Mouse (Mus musculus) retina, postnatal 1 day (tissue): ENCODE measurements around the gene Tle6.

Source experiments
- DNase-seq: peaks from one replicate; pipeline ENCODE4 v3.0.0-alpha.2; 2012

Tle6 gene

DNA sequence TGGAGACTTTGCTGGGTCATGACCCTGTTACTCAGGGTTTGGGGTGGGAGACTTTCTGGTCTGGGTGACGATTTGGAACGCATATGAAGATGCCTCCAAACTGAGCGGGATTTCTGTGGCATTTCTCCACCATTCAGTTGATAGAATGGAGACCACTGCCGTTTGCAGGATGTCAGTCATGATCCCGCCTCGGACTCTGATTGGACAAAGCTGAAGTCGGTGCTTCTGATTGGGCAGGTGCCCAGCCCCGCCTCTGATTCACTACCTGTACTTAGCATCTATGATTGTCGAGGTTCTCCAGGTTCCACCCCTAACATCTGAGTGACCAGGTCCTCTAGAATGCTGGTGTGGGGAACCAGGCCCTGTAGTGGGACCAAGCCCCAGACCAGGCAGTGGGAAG lies 19.9 kb upstream of the Tle6 start:
- DNase-seq, result no peak

DNA sequence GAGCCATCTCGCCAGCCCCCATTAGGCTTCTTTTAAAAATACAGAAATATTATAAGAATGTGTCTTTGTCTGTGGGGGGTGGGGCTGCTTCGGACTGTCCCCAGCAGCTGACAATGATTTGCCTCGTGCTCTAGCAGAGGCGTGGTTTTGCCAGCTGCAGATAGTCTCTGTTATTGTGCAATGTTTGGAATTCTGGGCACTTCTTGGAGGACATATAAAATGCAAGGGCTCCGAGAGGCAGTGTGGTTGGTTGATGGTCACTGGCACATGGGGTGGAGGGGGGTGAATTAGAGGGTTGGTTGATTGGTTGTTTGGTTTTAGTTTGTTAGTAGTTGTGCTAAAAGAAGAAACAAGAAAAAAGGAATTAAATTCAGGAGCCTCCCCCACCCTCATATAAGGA lies 19.1 kb upstream of the Tle6 start:
- no peak for DNase-seq

DNA sequence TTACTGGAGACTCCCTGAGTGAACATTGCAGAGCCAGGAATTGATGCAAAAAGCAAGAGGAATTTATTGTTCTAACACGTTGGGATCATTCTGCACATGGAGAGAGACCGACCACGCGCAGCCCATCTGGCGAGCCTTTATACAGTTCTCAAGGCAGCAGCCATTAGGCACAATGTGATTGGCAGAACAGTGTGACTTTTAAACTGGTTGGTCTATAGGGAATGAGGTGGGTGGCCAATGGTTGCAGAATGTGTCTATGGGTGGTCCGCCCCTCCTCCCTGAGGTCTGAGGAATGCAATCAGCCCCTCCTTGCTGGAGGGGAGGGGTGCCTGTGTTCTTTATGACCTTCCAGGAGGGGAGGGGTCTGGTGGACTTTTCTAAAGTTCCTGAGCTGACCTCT lies 14.6 kb upstream of the Tle6 start:
- DNase-seq, result no peak

DNA sequence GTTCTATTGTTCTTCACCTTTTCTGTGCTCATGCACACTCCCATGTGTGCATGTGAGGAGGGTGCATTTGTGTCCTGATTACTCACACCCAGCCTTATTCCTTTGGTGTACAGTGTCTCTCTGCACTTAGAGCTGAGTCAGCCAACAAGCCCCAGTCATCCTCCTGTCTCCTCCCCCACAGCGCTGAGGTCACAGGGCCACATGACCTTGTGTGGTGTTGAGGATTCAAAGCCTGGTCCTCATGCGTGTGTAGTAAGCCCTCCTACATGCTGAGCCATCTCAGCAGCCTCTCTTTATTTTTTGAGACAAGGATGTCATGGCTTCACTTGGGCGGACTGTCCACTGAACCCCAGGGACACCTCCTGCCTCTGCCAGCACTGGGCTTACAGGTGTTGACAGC lies 11.9 kb upstream of the Tle6 start:
- no peak for DNase-seq

DNA sequence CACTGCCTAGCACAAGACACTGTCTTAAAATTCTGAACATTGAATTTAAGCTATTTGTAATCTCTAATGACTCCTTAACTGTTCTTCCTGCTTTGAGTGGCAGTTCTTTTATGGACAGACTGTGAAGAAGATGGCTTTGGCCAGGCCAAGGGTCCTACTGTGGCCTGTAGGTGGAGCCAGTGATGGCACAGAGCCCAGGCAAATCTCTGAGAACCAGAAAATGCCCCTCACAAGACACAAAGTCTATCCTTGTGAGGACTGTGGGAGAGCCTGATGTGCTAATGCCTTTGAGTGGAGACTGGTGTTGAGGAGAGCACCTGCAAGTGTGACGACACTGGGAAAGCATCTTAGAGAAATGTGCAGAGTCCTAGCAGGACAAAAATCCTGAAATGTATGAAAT lies 7.4 kb upstream of the Tle6 start:
- DNase-seq, result no peak

DNA sequence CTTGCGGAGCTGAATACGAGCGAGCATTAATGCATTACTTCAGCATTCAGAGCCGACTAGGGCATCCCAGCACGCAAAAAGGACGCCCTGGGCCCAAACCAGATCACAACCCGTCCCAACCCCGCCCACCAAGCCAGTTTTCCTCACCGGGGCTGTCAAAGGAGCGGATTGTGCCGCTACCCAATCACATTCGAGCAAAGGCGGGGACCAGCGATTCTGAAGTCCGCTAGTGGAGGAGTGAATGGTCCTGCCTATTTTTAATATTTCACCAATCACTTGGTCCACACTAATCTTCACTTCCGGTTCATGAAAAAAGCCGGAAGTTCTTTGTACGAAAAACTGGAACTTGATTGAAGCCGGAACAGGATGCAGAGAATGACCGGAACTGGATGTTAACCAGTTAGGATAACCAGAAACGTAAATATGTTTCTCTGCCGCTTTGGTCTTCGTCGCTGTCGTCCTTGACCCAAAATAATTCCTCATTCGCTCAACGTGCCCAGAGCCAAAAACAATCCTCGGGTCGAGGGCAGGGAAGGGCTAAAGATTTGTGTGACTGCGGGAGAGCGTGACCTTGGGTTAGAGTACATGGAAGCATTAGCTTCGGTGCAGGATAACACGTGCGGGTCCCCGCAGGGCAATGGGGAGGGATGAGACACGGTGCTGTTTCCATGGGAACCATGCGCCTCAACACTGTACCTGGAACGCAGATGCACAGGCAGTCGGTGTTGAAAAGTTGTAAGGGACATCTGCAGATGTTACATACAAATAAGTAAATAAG lies 5.3 kb upstream of the Tle6 start, which contains the start of gene BC025920:
TSS of gene BC025920 (plus strand) at position 297 of the 778 bp plus-strand sequence.
- peak; percentile 99 for DNase-seq

DNA sequence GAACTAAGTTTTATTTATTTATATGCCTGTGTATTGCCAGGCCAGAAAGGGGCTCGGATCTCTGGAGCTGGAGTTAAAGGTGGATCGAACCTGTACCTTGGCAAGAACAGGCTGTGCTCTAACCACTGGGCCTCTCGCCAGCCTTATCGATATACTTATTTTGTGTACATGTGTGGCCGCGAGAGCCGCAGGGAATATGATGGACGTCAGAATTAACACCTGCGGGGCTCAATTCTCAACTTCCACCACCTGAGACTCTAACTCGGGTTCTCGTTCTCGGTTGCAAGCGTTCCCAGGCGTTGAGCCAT lies 4.7 kb upstream of the Tle6 start:
- DNase-seq, result no peak

DNA sequence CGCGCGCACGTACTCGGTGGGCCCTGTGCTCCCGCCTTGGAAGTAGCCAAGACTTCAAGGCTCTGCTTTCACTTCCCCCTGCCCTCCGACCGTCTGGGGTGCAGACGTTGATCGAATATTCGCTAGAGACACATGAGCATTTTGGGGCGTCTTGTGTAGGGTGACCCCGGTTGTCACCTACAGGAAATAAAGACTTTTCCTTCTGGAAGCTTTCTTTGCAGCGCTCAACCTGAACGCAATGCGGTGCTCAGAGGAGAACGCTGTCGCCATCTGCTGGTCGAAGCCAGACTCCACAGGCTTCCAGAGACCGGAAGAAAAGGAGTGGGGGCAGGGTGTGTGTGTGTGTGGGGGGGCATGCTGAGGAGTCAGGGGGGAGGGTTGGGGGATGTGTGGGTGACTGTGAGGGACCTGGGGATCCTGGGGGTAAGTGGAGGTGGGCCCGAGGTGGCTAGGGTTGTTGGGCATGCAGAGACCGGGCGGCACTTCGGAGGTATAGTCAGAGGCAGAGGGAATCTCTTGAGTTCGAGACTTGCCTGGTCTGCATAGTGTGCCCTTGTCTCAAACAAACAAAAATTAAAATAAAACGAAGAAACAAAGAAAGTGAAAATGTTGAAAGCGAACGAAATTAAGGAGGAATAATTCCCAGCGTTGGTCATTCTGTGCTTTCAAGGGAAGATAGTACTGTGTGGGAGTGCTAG lies 4.2 kb upstream of the Tle6 start:
- peak; percentile 93 for DNase-seq

DNA sequence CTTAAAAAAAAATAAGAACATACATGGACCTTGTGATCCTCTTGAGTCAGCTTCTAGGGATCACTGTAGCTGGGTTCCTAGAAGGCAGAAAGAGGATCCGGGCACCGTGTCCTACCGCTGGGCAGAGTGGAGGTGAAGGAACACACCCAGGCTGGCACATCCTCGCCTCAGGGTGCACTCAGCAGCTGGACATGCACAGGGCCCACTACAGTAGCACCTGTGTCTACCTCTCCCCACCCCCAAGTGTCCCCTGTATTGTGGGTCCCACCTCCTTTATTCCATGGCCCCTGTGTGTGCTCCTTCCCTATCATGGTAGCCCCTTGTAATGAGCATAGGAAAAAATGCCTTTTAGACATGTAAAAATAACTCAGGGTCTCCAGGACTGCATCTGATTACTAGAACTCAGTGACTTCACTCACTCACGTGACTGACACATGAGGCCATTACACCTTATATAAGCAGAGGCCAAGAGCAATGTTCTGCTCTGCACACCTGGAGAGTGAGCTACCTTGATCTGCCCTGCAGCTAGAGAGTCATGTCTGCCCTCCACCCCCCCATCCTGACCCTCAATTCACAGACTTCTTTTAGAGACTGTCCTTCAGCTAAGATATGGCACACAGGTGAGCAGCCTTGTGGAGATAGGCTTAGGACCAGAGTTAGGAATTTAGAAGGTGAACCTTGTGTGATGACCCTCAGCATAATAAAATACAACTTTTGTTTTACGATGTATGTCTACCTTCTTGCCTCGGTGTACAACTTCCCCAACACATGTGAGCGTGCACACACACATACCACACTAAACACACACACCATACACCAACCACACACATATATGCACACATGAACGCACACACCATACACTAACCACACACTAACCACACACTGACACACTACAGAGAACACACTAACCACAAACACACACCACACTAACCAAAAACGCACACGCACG lies 3.4 kb upstream of the Tle6 start:
- DNase-seq, result no peak

DNA sequence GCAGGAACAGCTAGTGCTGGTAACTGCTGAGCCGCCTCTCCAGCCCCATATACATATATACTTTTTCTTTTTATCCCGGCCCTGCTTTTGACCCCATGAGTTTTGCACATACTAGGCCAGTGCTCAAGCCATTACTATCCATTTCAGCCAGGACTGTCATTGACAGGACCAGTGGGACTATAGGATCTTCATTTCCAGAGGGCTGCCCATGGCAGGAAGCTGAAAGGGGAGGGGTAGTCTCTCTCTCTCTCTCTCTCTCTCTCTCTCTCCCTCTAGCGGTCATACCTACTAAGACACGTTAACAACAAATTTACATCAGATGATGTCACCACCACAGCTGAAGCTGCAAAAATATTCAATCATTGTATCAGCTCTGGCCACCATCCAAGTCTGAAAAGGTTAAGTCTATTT lies 1.9 kb upstream of the Tle6 start:
- peak; percentile 90 for DNase-seq

DNA sequence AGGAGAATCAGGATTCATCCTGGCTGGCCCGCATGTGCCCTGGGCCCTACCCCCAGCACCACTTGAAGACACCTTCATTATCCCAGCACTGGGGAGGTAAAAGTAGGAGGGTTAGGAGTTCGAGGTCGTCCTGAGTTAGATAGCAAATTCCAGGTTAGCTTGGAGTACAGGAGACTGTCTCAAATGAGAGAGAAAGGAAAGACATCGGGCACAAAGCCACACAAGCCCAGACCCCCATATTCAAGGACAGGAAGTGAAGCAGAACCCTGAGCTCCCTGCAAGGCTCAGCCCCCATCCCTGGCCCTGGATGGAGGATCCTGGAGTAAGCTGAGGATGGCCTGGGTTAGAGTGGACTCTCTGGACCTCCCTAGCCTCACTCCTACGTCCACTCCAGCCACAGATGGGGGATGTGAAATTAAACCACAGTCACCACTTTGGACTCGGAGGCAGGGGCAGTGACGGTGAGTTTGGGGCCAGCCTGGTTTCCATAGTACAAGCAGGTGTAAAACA lies 578 bp upstream of the Tle6 start:
- no peak for DNase-seq

DNA sequence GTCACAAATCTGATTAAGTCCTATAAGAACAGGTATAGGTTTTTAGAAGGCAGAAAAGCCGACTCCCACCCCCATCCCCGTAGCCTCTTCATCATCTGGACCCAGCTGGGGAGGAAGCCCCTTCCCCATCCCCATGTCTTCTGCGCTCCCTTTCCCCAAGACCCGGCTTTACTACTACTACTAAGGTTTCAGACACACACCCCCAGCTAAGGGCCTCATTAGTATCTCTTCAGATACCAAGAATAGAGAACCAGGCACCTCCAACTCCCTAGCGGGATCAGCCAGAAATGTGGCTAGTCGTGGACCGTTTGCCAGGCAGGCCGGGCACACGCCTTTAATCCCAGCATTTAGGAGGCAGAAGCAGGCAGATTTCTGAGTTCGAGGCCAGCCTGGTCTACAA lies 777 bp downstream of the Tle6 start:
- no peak for DNase-seq

DNA sequence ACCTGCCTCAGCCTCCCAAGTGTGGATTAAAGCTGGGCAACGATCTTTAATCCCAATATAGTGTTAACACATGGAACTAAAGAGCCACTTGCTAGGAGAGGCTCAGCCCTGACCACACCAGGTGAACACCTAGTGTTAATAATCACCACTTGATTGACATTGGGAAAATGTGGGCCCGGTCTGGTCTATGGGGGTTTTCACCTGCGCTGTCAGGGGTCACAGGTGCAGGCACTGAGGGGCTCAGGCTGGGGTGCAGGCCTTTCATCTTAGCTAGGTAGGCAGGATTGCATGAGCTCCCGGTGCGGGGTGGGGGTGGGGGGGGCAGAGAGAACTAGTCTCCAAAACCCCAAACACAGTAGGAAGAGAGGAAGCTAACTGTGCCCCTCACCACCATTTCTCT lies 1.2 kb downstream of the Tle6 start:
- DNase-seq, result no peak

DNA sequence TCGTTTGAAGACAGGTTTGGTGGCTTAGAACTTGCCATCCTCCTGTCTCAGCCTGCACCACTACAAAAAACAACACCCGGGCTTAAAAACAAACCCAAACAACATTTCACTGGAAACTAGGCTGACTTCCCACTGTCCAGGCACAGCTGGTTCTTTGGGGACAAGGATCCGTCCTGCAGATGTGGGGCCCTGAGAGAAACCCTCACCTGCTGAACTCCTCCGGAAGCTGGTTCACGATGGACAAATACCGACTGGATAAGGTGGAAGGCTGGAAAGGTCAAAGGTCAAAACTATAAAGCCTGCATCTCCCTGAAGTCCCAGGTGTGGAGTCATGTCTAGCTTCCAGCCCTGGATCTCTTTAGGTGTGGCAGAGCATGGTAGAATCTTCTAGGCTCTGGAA lies 2.0 kb downstream of the Tle6 start:
- DNase-seq, result no peak

DNA sequence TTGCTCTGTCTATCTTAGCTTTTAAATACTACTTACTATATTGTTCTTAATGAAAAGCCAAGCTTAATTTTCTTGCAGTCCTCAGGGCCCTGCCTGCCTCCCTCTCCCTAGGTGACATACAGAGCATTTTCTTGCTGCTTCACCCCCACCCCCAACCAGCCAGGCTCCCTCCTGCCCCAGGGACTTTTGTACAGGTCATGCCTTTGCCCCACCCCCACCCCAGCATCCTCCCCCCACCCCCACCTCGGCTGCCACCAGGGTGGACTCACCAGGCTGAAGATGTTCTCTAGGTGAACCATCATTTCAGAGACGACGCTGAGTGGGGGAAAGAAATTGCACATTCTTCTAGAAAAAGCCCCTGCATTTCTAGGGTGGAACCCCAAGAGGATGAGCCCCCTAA lies 2.5 kb downstream of the Tle6 start:
- DNase-seq, result no peak

DNA sequence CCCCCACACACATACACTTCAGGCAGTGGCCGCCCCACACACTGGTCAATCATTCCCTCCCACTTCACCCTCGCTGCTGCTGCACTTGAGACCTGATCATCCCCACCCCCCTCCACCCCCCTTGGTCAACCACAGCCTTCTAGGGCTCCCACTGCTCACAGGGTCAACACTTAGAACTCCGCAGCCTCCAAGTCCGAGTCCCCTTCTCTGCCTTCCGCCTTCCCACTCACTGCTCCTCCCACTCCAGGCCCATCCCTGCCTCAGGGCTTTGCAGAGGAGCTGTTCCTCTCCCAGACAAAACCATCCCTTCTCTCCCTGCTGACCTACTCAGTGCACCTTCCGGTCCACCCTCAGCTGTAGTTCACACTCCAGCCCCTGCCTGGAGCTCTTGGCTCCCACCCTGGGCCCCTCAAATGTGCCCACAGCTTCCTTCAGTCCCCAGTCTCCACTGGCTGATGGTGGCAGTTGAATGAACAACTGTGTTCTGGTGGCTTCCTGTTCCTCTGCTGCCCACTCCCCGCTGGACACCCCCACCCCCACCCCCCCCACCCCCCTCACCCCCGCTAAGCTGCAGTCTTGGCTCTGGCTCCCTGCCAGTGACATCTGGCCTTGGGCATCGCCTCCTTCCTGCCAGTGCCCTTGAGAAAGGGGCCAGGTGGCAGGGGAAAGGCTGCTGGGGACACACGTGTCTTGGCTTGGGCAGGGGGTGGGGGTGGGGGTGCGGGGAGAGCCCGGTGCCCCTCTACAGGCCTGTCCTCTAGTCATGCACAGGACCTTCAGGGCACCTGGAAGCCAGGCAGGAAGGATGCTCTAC lies 3.5 kb downstream of the Tle6 start:
- DNase-seq, result peak; percentile 91

DNA sequence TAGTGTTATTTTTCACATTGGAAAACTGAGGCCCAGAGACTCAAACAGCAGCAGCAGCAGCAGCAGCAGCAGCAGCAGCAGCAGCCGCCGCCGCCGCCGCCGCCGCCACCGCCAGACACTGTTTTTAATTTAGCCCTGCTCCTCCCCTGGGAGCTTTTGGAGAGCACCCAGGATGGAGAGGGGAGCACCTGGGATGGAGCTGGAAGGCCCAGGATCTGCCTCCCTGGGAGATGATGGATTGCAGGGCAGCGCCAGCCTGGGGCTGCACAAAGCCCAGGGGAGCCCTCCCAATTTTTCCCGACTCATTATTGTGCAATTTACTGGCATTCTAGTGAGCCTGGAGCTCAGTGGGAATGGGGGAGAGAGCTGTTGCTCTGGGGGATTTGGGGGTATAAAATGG lies 4.3 kb downstream of the Tle6 start:
- peak; percentile 47 for DNase-seq

DNA sequence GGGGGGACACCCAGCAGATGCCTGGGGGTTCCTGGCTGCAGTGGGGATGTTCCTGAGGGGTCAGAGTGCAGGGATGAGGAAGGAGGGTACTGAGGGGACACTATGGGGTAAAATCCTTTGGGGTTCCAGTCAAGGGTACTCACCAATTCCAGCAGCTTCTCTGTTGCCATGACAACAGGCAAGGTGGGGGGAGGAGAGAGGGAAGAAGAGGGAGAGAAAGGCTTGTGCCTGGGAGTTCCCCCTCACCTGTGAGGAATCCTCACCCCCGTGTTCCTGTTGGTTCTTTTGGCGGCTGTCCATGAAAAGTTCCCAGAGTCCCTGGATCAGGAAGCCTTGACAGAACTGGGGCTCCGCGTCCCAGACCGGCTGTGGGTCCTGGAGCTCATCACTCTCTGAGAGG lies 5.3 kb downstream of the Tle6 start:
- DNase-seq, result no peak

DNA sequence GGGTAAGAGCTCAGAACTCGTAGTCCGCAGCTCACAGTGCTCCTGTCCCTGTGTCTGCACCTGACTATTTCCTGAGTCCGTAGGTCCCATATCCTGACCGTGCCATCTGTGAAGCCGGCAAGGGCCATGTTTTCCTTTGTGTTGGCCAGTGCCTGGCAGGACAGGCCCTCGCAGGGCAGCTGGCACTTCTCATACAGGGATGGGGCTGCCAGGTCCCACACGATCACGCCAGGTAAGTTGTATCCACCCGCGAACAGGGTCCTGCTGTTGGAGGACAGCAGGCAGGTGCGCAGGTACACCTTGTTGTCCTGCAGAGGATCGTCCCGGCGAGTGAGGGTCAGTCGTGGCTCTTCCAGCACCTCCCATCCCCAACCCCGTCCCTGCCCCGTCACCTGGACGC lies 6.9 kb downstream of the Tle6 start:
- DNase-seq, result no peak

DNA sequence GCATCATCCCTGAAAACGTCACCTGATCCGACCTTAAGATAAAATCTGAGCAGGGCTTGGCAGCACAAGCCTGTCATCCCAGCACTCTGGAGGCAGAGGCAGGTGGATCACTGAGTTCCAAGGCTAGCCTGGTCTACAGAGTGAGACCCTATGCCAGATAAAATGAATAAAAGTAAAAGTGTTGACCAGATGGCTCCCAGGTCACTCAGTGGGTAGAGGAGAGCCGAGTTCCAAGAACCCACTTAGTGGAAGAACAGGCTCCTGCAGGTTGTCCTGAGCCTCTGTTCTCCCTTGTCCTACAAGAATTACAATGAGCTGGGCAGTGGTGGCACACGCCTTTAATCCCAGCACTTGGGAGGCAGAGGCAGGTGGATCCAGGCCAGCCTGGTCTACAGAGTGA lies 7.7 kb downstream of the Tle6 start:
- no peak for DNase-seq

DNA sequence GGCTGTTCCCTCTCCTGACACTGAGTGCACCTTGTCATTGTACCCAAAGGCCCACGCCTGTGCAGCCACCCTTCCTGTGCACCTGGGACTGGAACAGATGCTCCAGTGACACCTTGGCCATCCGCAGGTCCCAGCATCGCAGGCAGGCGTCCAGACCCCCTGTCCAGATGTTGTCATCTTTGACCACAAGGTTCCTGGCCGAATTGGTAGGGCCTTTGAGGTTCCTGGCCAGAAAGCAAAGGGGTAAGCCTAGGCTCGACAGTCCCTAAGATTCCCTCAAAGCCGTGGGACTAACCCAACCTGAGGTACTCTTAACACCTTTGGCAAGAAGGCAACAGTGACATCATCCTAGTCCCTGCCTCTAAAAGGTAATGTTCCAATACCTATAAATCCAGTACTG lies 8.2 kb downstream of the Tle6 start:
- no peak for DNase-seq

DNA sequence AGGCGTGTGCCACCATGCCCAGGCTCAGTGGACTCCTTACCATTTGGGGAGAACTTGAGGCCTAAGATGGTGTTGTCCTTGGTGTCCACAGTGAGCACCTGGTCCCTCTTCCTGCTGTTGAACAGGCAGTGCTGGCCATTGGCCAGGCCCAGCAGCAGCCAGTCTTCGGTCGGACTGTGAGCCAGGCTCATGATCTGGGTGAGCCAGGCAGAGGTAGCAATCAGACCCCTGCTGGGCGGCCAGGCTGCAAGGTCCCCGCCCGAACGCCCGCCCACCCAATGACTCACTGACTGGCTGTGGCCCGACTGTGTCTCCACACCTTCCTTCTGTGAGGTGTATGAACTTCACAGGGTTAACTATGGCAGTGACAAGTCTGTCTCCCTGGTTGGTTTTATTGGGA lies 9.0 kb downstream of the Tle6 start:
- no peak for DNase-seq

DNA sequence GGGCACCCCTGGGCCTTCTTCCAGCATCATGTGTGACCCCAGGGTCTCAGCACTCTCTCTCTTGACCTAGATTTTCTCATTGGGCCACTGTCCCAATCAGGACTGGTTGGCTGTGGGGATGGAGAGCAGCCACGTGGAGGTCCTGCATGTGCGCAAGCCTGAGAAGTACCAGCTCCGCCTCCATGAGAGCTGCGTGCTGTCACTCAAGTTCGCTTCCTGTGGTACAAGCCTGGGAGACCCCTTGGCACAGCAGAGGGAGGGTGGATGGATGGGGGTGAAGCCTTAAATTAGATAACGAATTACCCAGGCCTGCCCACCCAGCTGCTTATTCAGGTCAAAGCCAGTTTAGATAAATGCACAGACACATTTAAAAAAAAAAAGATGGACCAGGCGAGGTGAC lies 12.1 kb downstream of the Tle6 start:
- DNase-seq, result no peak
